Mouse (Mus musculus) colon, adult 2 months (tissue): ENCODE measurements around the gene Hyal2. TPM values are rescaled to one million over a fixed set of nuclear protein-coding genes. Genes with fewer than 3 reads are reported as not detected.

Source experiments
- polyA plus RNA-seq: library from polyadenylated mRNA; depleted of rRNA; stranded (reverse); fragments of >200 nt; gene quantifications from 2 replicates; pipeline ENCODE4 v1.2.3, GENCODE M21; 2012; rRNA removed

The Hyal2 gene
- polyA plus RNA-seq = 91.7 and 94.5 TPM in 2 replicates

DNA sequence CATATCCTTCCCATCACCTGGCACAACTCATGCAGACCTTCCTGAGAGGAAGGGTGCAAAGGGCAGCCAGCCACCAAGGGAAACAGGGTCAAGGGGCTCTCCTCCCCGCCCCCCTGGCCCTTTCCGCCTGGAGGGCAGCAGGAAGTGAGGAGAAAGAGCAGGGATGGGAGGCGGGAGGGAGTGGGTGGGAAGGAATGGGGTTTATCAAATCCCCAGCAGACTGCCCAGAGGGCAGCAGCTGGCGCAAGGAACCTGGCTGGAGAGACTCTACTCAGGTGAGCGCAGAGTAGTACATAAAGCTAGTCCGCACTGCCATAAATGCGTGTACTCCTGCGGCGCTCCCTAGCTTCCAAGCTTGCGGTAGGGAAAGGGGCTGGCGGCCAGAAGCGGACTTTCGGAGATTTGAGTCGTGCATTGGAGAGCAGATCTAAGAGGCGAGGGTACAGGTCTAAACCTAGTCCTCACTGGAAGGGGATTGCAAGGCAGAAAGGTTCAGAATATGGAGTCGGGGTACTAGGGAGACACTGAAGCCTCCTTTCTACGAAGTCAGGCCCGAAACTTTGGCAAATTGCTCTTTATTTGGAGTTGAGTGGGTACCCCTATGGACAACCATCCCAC is at the start of gene Hyal2:
Gene Hyal2 (plus strand): TSS at position 244 of the 618 bp plus-strand sequence.

DNA sequence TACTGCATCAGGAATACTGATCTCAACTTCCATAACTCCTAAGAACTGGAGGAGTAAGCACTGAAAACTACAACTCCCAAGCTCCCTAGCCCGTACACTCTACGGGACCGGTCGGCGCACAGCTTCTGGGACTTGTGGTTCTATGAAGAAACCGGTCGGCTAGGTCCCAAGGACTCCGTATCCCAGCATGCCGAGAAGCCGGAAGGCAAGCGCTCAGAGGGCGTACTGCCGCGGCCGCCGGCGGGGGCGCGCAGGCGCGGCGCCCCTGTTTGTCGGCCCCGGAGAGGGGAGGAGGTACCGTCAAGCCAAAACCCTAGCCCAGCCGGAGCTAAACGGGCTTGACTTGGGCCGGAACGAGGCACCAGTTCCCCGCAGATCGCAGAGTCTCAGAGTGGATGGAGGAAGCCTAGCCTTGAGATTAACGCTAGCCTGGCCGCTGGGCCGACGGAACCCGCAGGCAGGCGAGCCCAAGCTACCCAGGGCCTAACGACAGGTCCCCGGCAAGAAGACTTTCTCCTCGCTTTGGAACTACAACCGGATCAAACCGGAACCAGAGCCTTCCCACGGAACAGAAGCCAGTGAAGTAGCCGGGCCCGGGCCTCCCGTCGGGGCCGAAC is 33.8 kb upstream of the Hyal2 start, which contains the start of gene Tmem115:
Gene Tmem115 (plus strand): TSS at position 155 of the 617 bp plus-strand sequence.

GRCm38 (mm10) chr9:107541474-107542351 is 26.0 kb upstream of the Hyal2 start, which contains the start of the genes Cyb561d2 and Nprl2:
Gene Cyb561d2, minus strand, starts transcription at chr9:107542193.
Gene Nprl2, plus strand, starts transcription at chr9:107542226.

DNA sequence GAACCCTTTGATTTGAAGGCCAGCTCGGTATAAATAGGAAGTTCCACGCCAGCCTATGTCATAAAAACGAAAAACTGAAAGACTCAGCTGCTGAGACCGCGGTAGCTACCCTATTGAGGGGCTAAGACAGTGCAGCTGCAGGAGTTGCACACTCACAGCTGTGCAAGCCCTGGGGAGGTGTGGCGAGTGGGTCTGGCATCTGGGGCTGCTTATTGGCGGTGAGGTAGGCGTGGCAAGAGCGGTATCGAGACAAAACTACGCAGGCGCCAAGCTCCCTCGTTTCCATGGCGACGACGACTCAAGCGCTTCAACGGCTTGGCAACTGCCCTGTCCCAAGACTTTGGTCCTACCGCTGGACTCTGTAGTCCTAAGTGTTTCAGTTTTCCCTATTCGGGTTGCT is 20.7 kb upstream of the Hyal2 start, which contains the start of gene Zmynd10:
Gene Zmynd10 (plus strand): TSS at position 273 of the 400 bp plus-strand sequence.

DNA sequence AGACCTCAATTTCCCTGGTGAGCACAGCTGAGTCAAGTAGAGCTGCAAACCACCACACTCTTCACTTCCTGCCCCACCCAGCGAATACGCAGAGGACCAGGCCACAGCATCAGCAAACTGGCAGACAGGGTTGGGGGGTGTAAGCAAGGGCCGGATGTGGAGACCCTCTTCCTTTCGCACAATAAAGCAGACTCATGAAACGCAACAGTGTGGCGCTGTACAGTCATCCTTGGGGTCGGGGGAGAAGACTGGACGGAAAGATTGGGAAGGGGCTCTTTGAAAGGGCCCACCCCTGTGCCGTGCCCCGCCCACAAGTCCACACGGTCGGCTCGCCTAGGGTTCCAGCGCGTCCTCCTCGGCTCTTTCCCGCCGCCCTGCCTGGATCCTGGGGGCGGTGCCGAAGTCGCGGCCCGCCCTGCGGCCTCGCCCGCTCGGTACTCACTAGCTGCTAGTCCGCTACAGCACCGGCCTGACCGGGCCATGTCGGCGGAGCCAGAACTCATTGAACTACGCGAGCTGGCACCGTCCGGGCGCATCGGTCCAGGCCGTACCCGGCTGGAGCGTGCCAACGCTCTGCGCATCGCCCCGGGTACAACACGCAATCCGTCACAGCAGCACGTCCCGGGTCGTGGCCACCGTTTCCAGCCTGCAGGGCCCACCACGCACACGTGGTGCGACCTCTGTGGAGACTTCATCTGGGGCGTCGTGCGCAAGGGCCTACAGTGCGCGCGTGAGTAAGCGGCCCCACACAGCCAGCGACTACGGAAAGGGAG is 16.4 kb upstream of the Hyal2 start, which contains the start of gene Rassf1:
Gene Rassf1 (plus strand): TSS at position 439 of the 773 bp plus-strand sequence.

GRCm38 (mm10) chr9:107563029-107563581 is 4.6 kb upstream of the Hyal2 start, which contains the start of gene Tusc2:
Gene Tusc2, plus strand, starts transcription at chr9:107563255.

DNA sequence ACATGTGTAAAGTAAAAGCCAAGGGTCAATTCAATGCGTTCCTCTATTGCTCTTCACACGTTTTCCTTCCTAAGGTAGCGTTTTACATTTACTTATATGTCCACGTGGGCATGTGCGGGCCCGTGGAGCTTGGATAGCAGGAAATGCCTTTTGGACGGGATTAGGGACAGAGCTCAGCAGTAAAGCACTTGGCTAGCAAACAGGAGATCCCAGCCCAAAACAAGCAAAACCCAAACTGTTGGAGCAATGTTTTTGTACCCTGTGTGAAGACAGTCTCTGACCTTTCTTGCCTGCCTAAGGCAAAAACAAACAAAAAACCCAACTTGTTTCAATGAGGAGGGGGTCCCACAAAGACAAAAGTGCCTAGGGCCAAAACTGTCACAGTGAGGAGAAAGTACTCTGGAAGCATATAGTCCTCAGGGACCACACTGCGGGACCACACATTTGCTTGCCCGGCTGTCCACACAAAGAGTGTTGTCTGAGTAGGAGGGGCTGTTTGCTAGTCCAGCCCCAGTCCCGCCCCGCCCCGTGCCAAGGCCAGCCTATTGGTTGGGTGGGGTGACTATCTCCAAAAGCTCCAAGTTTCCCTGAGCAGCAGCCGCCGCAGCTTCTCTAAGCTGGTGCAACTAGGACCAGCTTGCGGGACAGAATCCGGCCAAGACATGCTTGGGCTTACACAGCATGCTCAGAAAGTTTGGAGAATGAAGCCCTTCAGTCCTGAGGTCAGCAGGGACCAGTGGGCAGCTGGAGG is 8.8 kb downstream of the Hyal2 start, which contains the start of gene Hyal1:
Gene Hyal1 (plus strand): TSS at position 571 of the 751 bp plus-strand sequence.

DNA sequence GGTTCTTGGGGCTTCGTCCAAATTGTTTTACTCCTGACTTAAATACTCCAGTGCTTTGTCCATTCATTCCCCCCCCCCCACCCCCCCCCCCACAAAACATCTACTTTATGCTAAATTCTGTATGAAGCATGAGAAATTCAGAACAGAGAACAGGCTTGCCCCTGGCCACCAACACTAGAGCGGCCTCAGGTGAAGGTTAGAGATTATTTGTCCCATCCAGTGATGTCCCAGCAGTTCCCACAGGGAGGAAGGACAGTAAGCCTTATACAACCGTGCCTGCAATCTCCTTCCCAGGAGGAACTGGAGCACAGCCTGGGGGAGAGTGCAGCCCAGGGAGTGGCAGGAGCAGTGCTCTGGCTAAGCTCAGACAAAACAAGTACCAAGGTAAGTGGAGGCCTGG is 10.8 kb downstream of the Hyal2 start, which contains the start of gene Naa80:
Gene Naa80 (plus strand): TSS at position 301 of the 400 bp plus-strand sequence.

DNA sequence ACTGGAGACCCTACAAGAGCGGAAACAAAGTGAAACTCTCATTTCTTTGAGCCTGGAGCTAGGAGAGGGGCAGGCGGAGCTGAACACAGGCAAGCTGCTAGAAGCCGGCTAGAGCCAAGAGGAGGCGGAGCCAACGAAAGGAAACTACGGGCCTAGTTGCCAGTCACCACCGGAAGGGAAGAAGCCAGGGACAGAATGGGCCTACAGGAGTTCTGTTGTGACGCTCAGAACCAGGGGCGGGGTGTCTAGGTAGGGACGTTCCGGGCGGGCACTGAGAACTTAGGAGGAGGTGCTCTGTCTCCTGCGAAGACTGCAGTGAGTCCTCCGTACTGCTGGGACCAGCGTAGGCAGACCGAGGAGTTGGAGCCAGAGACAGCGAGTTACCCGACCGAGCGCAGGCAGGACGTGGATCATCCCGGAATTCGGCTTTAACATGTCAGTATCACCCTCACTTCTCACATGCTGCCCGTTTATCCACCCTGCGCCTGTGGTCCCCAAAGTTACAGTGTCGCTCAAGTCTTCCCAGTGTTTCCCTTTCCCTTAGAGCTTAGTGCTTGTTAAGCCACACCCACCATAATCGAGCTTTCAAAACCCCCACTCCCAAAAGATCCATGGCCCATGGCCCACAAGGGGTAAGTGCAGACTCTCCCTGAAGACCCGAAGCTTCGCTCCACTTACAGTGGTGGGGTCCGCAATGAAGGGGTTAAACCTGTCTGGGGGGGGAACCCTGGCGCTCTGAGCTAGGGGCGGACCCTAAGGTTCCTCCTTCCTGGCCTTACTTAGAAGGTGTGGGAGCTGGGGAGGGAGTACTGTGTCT is 13.0 kb downstream of the Hyal2 start, which contains the start of gene Hyal3:
Gene Hyal3 (plus strand): TSS at position 318 of the 817 bp plus-strand sequence.

GRCm38 (mm10) chr9:107586974-107587832 is 19.5 kb downstream of the Hyal2 start, which contains the start of gene Ifrd2:
Gene Ifrd2, plus strand, starts transcription at chr9:107587642.

GRCm38 (mm10) chr9:107608741-107609432 is 41.1 kb downstream of the Hyal2 start, which contains the start of gene Sema3b:
Gene Sema3b, minus strand, starts transcription at chr9:107609229.

Other genes starting within 250 kb of the Hyal2 start
- gene Hemk1, start 229.6 kb upstream of the Hyal2 start, polyA plus RNA-seq = 18.1 and 18.8 TPM in 2 replicates
- 0.26 and 0.27 TPM in 2 replicates for gene 6430571L13Rik, start 227.3 kb upstream of the Hyal2 start, polyA plus RNA-seq
- gene Cacna2d2, start 168.3 kb upstream of the Hyal2 start, polyA plus RNA-seq = 20.0 and 33.9 TPM in 2 replicates
- 73.8 and 95.5 TPM in 2 replicates for gene Tmem115, start 34.0 kb upstream of the Hyal2 start, polyA plus RNA-seq
- 37.4 and 58.8 TPM in 2 replicates for gene Cyb561d2, start 25.8 kb upstream of the Hyal2 start, polyA plus RNA-seq
- 26.5 and 29.3 TPM in 2 replicates for gene Nprl2, start 25.7 kb upstream of the Hyal2 start, polyA plus RNA-seq
- 0.41 and 0.65 TPM in 2 replicates for gene Zmynd10, start 20.6 kb upstream of the Hyal2 start, polyA plus RNA-seq
- 27.3 and 28.5 TPM in 2 replicates for gene Rassf1, start 16.4 kb upstream of the Hyal2 start, polyA plus RNA-seq
- 78.3 and 101 TPM in 2 replicates for gene Tusc2, start 4.7 kb upstream of the Hyal2 start, polyA plus RNA-seq
- gene Hyal1, start 9.0 kb downstream of the Hyal2 start, polyA plus RNA-seq = 4.4 and 5.2 TPM in 2 replicates
- gene Naa80, start 10.9 kb downstream of the Hyal2 start, polyA plus RNA-seq = 53.5 and 65.8 TPM in 2 replicates
- gene Hyal3, start 12.9 kb downstream of the Hyal2 start, polyA plus RNA-seq = 0.96 and 0.98 TPM in 2 replicates
- 62.5 and 65.0 TPM in 2 replicates for gene Ifrd2, start 19.7 kb downstream of the Hyal2 start, polyA plus RNA-seq
- 93.4 and 98.5 TPM in 2 replicates for gene Sema3b, start 41.3 kb downstream of the Hyal2 start, polyA plus RNA-seq
- gene Gnai2, start 67.4 kb downstream of the Hyal2 start, polyA plus RNA-seq = 562 and 599 TPM in 2 replicates
- 0.81 and 7.5 TPM in 2 replicates for gene Slc38a3, start 101.6 kb downstream of the Hyal2 start, polyA plus RNA-seq
- 0.14 TPM in 1 of 2 replicates, not detected in the other for gene Gnat1, start 111.8 kb downstream of the Hyal2 start, polyA plus RNA-seq
- gene Sema3f, start 142.5 kb downstream of the Hyal2 start, polyA plus RNA-seq = 76.2 and 89.6 TPM in 2 replicates
- 40.9 and 42.4 TPM in 2 replicates for gene Rbm5, start 203.1 kb downstream of the Hyal2 start, polyA plus RNA-seq